Mouse (Mus musculus) liver, embryonic 11.5 days (tissue): ENCODE data around the gene Fbll1. TPM values are rescaled to one million over a fixed set of nuclear protein-coding genes. Genes with fewer than 3 reads are reported as not detected.

ENCODE experiments used
- ATAC-seq: fragments of 200-750 bp; cut with Nextera tagmentation; replicated peaks from 2 replicates; pipeline ENCODE4 v1.8.0; 2017; ENCODE audit warnings: moderate number of reproducible peaks, mild to moderate bottlenecking, moderate TSS enrichment, moderate library complexity; ENCODE audit not compliant: low FRiP score
- DNase-seq: peaks from one replicate; pipeline ENCODE4 v3.0.0-alpha.2; 2017; ENCODE audit warnings: low spot score
- H3K27ac ChIP-seq: fragments of 300-500 bp; sonication (generic); 2 replicates; pipeline ENCODE4 v1.5.1; 2014; ENCODE audit warnings: mild to moderate bottlenecking, low read depth, low read length, control low read depth
- H3K27me3 ChIP-seq: fragments of 300-500 bp; sonication (generic); replicated peaks from 2 replicates; pipeline ENCODE4 v1.6.1; 2014; ENCODE audit warnings: low read length, mixed read lengths; ENCODE audit not compliant: control insufficient read depth, insufficient read depth
- H3K36me3 ChIP-seq: fragments of 300-500 bp; sonication (generic); 2 replicates; pipeline ENCODE4 v1.6.1; 2014; ENCODE audit warnings: mild to moderate bottlenecking, low read length, moderate library complexity, mixed read lengths; ENCODE audit not compliant: control insufficient read depth, insufficient read depth
- H3K4me1 ChIP-seq: fragments of 300-500 bp; sonication (generic); replicated peaks from 2 replicates; pipeline ENCODE4 v1.6.1; 2014; ENCODE audit warnings: low read length, mixed read lengths; ENCODE audit not compliant: control insufficient read depth, insufficient read depth
- H3K4me2 ChIP-seq: fragments of 300-500 bp; sonication (generic); 2 replicates; pipeline ENCODE4 v1.6.1; 2014; ENCODE audit warnings: mild to moderate bottlenecking, control low read depth, moderate library complexity
- H3K4me3 ChIP-seq: fragments of 300-500 bp; sonication (generic); 2 replicates; pipeline ENCODE4 v1.5.1; 2014; ENCODE audit warnings: low read depth, low read length, control low read depth
- H3K9ac ChIP-seq: fragments of 300-500 bp; sonication (generic); 2 replicates; pipeline ENCODE4 v1.6.1; 2014; ENCODE audit warnings: low read depth, low read length, control low read depth
- H3K9me3 ChIP-seq: fragments of 300-500 bp; sonication (generic); 2 replicates; pipeline ENCODE4 v1.6.1; 2016; ENCODE audit warnings: low read length, inconsistent platforms, mixed read lengths; ENCODE audit not compliant: control insufficient read depth
- WGBS: fragments of 180-500 bp; shearing (Covaris S2); extraction: QIAGEN DNeasy Blood & Tissue Kit; methylation state at CpG from one replicate; pipeline ENCODE4 v1.1.7; 2014; 5-methylcytosine and 5-hydroxymethylcytosine counted together
- polyA plus RNA-seq: library from polyadenylated mRNA; unstranded; fragments of >200 nt; fragmentation: Nextera tagmentation; extraction: Ambion mirVana; gene quantifications from 2 replicates; pipeline ENCODE4 v1.2.1, GENCODE M21; 2014

The Fbll1 gene
- polyA plus RNA-seq, 1 experiment from 2014 or later = not detected

GRCm38 (mm10) chr11:35775606-35776005, 23.1 kb downstream of the Fbll1 start:
- Histone ChIP-seq H3K4me3 (no peak overlapping the region), H3K4me2 (no peak overlapping the region), H3K4me1 (peaks cover 2% of the 10 kb centered on the region; the same call in 1 of the 2 replicates), H3K27me3 (no peaks in the 10 kb centered on the region), H3K9me3 (no peaks in the 10 kb centered on the region), H3K27ac (no peak overlapping the region), H3K36me3 (peaks cover 26% of the 10 kb centered on the region), H3K9ac (no peak overlapping the region)
- WGBS = 89% methylated on average over 3 of the region's 3 CpGs
- DNase-seq (no peak), ATAC-seq (no peak)

GRCm38 (mm10) chr11:35770741-35771504, 27.8 kb downstream of the Fbll1 start:
- H3K9me3 ChIP-seq = no peaks in the 10 kb centered on the region
- no peak for ATAC-seq
- H3K4me1 ChIP-seq = peaks cover 4% of the 10 kb centered on the region; the same call in 1 of the 2 replicates
- no peaks in the 10 kb centered on the region for H3K27me3 ChIP-seq
- WGBS = 51% methylated on average over 9 of the region's 9 CpGs
- peak overlapping the region; percentile 75 for H3K4me2 ChIP-seq
- no peak for DNase-seq
- peaks cover 5% of the 10 kb centered on the region; the same call in 1 of the 2 replicates for H3K36me3 ChIP-seq
- peak overlapping the region; percentile 73 for H3K9ac ChIP-seq
- H3K27ac ChIP-seq = no peak overlapping the region
- peak overlapping the region; percentile 65 for H3K4me3 ChIP-seq

- DNase-seq = peak; percentile 82
- WGBS = under 1% methylated on average over 33 of the region's 41 CpGs
- H3K4me2 ChIP-seq = peak overlapping the region; percentile 75
- no peaks in the 10 kb centered on the region for H3K9me3 ChIP-seq
- peak overlapping the region; percentile 65 for H3K4me3 ChIP-seq
- peaks cover 5% of the 10 kb centered on the region; the same call in 1 of the 2 replicates for H3K36me3 ChIP-seq
- peaks cover 4% of the 10 kb centered on the region; the same call in 1 of the 2 replicates for H3K4me1 ChIP-seq
- H3K27ac ChIP-seq = peak overlapping the region; percentile 74
- peak; percentile 90 for ATAC-seq
- peak overlapping the region; percentile 73 for H3K9ac ChIP-seq
- no peaks in the 10 kb centered on the region for H3K27me3 ChIP-seq
Measured at GRCm38 (mm10) chr11:35769746-35770437, 28.8 kb downstream of the Fbll1 start.

GRCm38 (mm10) chr11:35769188-35769745, 29.4 kb downstream of the Fbll1 start, which contains the start of gene Pank3:
TSS of gene Pank3 (plus strand) at chr11:35769484.
- peak within 1 kb of the TSS; percentile 65 for H3K4me3 ChIP-seq
- H3K9ac ChIP-seq = peak within 1 kb of the TSS; percentile 73
- no peaks in the 10 kb centered on the region for H3K27me3 ChIP-seq
- peak within 1 kb of the TSS; percentile 75 for H3K4me2 ChIP-seq
- under 1% methylated on average over 39 of the region's 50 CpGs for WGBS
- peaks cover 4% of the 10 kb centered on the region; the same call in 1 of the 2 replicates for H3K4me1 ChIP-seq
- peak; percentile 98 for ATAC-seq
- peak within 1 kb of the TSS; percentile 74 for H3K27ac ChIP-seq
- peak; percentile 90 for DNase-seq
- peaks cover 5% of the 10 kb centered on the region; the same call in 1 of the 2 replicates for H3K36me3 ChIP-seq
- no peaks in the 10 kb centered on the region for H3K9me3 ChIP-seq

- H3K4me3 ChIP-seq = no peak overlapping the region
- H3K4me1 ChIP-seq = peaks cover 4% of the 10 kb centered on the region; the same call in 1 of the 2 replicates
- ATAC-seq (no peak), DNase-seq (no peak)
- no peak overlapping the region for H3K4me2 ChIP-seq
- H3K36me3 ChIP-seq = no peaks in the 10 kb centered on the region
- WGBS = 83% methylated on average over 5 of the region's 5 CpGs
- no peak overlapping the region for H3K27ac ChIP-seq
- no peak overlapping the region for H3K9ac ChIP-seq
- H3K9me3 ChIP-seq = no peaks in the 10 kb centered on the region
- no peaks in the 10 kb centered on the region for H3K27me3 ChIP-seq
Measured at GRCm38 (mm10) chr11:35766845-35767244, 31.8 kb downstream of the Fbll1 start.

- Histone ChIP-seq H3K4me1 (no peaks in the 10 kb centered on the region), H3K4me2 (no peak overlapping the region), H3K4me3 (no peak overlapping the region), H3K27ac (no peak overlapping the region), H3K27me3 (no peaks in the 10 kb centered on the region), H3K9ac (no peak overlapping the region), H3K36me3 (no peaks in the 10 kb centered on the region), H3K9me3 (no peaks in the 10 kb centered on the region)
- WGBS = 85% methylated on average over 4 of the region's 4 CpGs
- DNase-seq (no peak), ATAC-seq (no peak)
Measured at GRCm38 (mm10) chr11:35760627-35761003, 38.1 kb downstream of the Fbll1 start.

- Histone ChIP-seq H3K27ac (no peak overlapping the region), H3K4me2 (no peak overlapping the region), H3K27me3 (no peaks in the 10 kb centered on the region), H3K9ac (no peak overlapping the region), H3K36me3 (no peaks in the 10 kb centered on the region), H3K4me1 (no peaks in the 10 kb centered on the region), H3K4me3 (no peak overlapping the region), H3K9me3 (no peaks in the 10 kb centered on the region)
- DNase-seq = no peak
- no peak for ATAC-seq
- 77% methylated on average over 7 of the region's 7 CpGs for WGBS
Measured at GRCm38 (mm10) chr11:35760001-35760626, 38.6 kb downstream of the Fbll1 start.
